Mouse (Mus musculus): Measurements from ENCODE around the gene Dxo. TPM values are rescaled to one million over a fixed set of nuclear protein-coding genes. Genes with fewer than 3 reads are reported as not detected.

The Dxo gene
- total RNA-seq, 2 experiments from 2014 or later = 20.4 to 22.6 TPM

DNA sequence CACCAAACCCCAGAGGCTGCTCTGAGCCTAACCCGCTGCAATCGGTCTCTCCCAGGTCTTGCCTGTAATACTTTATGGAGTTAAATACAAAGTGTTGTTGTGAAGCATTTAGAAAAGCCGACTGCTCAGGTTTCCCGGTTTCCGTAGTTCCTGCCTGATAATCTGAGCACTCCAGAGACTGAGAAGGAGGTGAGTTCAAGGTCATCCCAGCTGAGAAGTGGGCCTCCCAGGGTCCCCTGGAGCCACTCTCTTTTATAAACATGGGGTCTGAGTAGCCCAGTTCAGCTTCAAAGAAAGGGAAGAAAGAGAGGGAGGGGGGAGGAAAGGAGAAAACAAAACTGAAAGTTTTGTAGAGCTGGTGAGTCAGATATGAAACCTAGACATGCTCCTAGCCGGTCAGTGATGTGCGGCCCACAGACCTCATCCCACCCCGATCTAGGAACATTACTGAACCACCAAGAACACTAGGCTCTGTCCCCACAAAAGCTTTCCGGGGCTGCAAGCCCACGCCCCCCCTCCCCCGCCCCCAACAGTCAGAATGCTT, 42.6 kb downstream of the Dxo start, which contains the start of gene Zbtb12:
Gene Zbtb12 (plus strand): TSS at position 148 of the 544 bp plus-strand sequence.
- DNase-seq (ENCODE audit: low spot score in 2 of 2) = no peak

DNA sequence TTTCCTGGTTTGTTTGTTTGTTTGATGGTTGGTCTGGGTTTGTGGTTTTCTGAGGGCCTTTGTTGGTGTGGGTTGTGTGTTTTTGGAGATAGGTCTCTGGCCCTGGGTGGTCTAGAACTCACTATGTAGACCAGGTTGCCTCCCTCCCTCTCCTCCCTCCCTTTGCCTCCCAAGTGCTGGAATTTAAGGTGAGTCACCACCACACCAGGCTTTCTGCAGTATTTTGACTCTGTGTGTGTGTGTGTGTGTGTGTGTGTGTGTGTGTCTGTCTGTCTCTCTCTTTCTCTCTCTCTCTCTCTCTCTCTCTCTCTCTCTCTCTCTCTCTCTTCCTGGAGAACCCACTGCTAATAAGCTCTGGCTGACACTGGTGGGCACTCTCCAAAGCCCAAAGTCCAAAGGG, 44.3 kb downstream of the Dxo start:
- no peak for DNase-seq (ENCODE audit: low spot score in 2 of 2)

DNA sequence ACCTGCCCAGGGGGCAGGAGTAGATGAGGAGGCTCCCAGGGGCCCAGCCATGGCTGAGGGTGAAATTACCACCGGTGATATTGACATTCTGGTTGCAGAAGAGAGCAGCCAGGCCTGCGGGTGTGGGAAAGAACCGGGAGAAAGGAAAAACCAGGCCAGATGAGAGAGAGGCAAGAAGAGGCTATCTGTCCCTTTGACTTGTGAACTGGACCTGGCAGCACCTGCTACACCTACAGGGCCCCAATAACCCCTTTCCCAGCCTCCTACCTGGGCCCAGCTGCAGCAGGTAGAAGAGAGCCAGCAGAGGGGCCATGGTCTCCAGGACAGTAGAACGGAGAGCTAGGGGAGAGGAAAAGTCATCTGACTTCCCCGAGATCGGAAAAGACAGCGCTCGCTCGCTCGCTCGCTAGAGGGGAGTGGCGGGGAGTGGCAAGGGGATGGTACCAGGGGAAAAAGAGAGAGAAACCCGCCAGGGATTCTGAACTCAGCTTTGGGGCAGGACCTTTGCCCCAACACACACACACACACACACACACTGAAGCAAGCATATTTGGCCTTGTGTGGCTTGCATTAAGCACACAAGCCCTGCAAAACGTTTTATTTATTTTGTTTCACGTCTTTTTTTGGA, 45.0 kb downstream of the Dxo start, which contains the start of gene Gm20547:
Gene Gm20547 (minus strand): TSS at position 360 of the 628 bp plus-strand sequence.
- no peak for DNase-seq (ENCODE audit: low spot score in 2 of 2)

DNA sequence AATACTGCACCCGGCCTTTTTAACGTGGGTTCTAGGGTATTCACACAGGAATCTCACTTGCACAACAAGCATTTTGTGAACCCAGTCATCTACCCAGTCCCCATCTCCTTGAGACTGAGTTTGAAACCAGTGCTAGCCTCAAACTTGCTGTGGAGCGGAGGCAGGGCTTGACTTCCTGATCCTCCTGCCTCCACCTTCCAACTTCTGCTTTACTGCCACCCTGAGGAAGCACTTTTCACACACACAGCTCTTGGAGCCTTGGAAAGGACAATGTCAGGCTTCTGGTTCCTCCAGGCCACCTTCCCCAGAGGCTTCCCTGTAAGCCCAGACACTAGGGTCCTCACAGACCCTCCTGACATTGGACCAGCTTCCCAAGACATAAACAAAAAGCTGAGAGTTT, 46.5 kb downstream of the Dxo start:
- DNase-seq (ENCODE audit: low spot score in 2 of 2) = no peak

DNA sequence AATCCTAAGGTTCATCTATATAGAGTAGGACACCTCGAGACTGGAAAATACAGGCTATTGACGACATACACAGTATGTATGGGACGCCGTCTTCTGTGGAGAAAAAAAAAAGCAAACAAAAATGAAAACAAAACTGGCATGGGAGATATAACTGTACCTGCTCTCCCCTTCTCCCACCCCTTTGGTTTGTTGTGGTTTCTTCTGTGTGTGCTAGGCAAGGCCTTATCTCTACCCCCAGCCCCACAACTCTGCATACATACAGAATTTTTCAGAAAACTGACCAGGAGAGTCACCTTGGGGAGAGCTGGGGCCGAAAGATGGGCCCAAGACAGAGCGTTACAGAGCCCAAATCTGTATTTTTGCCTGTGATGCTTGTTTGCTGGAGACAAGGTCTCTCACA, 47.9 kb downstream of the Dxo start:
- DNase-seq (ENCODE audit: low spot score in 2 of 2) = no peak

DNA sequence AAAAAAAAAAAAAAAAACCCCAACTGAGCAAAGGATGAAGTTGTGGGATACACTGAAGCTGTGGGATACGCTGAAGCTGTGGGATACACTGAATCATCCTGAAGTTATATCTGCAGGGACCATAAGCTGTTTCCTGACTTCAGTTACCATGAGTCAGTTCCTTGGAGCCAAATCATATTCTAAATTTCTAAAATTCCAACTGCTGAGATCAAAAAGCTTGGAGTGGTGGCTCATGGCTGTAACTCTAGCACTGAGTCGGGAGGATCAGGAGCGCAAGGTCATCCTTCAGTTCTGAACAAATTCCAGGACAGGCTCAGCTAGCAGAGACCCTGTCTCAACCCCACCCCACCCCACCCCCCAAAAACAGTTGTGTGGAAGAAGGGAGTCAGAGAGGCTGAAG, 48.8 kb downstream of the Dxo start:
- DNase-seq (ENCODE audit: low spot score in 2 of 2) = no peak

DNA sequence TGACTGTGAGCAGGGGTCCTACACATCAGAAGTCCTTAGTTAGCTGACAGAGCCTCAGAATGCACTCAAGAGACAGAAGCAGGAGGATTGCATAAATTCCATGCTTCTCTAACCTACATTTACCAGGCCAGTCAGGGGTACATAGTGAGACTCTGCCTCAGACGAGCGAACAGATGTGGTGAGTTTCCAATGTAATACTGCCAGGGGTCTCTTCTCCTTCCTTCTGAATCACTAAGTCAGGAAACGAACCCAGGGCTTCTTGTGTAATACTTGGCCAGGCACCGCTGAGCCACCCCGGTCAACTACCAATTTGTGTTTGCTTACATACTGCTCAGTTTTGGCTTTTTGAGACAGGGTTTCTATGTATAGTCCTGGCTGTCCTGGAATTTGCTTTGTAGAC, 51.1 kb downstream of the Dxo start:
- DNase-seq (ENCODE audit: low spot score in 2 of 2) = no peak

Small RNAs within 50 kb of the gene (microRNA-seq; reads per million reads assigned to microRNA genes)
- gene Mir6970 (not detected), gene Mir6971 (not detected), gene Mir6972 (not detected)

Other genes starting within 250 kb of the Dxo start
- gene Gpsm3, start 247.2 kb upstream of the Dxo start, total RNA-seq (2021) = 1 to 10 TPM; 4.6 to 5.3 TPM
- 10 to 100 TPM; 48.7 to 53.5 TPM for gene Pbx2, start 245.8 kb upstream of the Dxo start, total RNA-seq (2021)
- gene Ager, start 239.2 kb upstream of the Dxo start, total RNA-seq (2021) = 1 to 10 TPM; 2.0 to 3.0 TPM
- gene Rnf5, start 233.3 kb upstream of the Dxo start, total RNA-seq (2021) = 10 to 100 TPM; 23.8 to 24.1 TPM
- 10 to 100 TPM; 42.0 to 42.9 TPM for gene Agpat1, start 232.8 kb upstream of the Dxo start, total RNA-seq (2021)
- gene Egfl8, start 221.0 kb upstream of the Dxo start, total RNA-seq (2021) = 10 to 100 TPM; 20.7 to 23.1 TPM
- 10 to 100 TPM; 35.9 to 44.8 TPM for gene Ppt2, start 208.5 kb upstream of the Dxo start, total RNA-seq (2021)
- gene Prrt1, start 207.5 kb upstream of the Dxo start, total RNA-seq (2021) = under 1 TPM; 0.34 to 0.76 TPM
- 1 to 10 TPM; 8.1 to 8.3 TPM for gene Fkbpl, start 192.3 kb upstream of the Dxo start, total RNA-seq (2021)
- 10 to 100 TPM; 20.1 to 22.5 TPM for gene Atf6b, start 189.9 kb upstream of the Dxo start, total RNA-seq (2021)
- gene Tnxb, start 166.5 kb upstream of the Dxo start, total RNA-seq (2021) = 100 to 1,000 TPM; 197 to 232 TPM
- gene C4b, start 93.1 kb upstream of the Dxo start, total RNA-seq (2021) = 1 to 10 TPM; 3.2 to 3.6 TPM
- gene Cyp21a1, start 32.5 kb upstream of the Dxo start, total RNA-seq (2021) = under 1 TPM; 0.16 to 0.34 TPM
- gene Stk19, start 74 bp upstream of the Dxo start, total RNA-seq (2021) = 10 to 100 TPM; 12.7 to 15.1 TPM
- gene Skiv2l, start 13.2 kb downstream of the Dxo start, total RNA-seq (2021) = 10 to 100 TPM; 28.8 to 29.2 TPM
- gene Nelfe, start 13.4 kb downstream of the Dxo start, total RNA-seq (2021) = 10 to 100 TPM; 25.8 to 28.0 TPM
- gene Cfb, start 25.5 kb downstream of the Dxo start, total RNA-seq (2021) = 1 to 10 TPM; 4.4 to 6.8 TPM
- gene Zbtb12, start 42.5 kb downstream of the Dxo start, total RNA-seq (2021) = 10 to 100 TPM; 10.7 to 11.4 TPM
- gene Gm20547, start 45.0 kb downstream of the Dxo start, total RNA-seq (2021) = not detected
- 1 to 10 TPM; 5.3 to 8.7 TPM for gene C2, start 61.2 kb downstream of the Dxo start, total RNA-seq (2021)
- gene Ehmt2, start 61.5 kb downstream of the Dxo start, total RNA-seq (2021) = 10 to 100 TPM; 80.0 to 84.2 TPM
- not detected for gene Slc44a4, start 77.4 kb downstream of the Dxo start, total RNA-seq (2021)
- 10 to 100 TPM; 10.8 to 10.9 TPM for gene Neu1, start 94.2 kb downstream of the Dxo start, total RNA-seq (2021)
- 1 to 10 TPM; 3.7 to 4.0 TPM for gene Hspa1b, start 122.2 kb downstream of the Dxo start, total RNA-seq (2021)
- not detected for gene Gm20481, start 132.9 kb downstream of the Dxo start, total RNA-seq (2021)
- gene Hspa1a, start 135.1 kb downstream of the Dxo start, total RNA-seq (2021) = 1 to 10 TPM; 3.2 to 4.4 TPM
- 1 to 10 TPM; 5.8 to 6.1 TPM for gene Hspa1l, start 135.7 kb downstream of the Dxo start, total RNA-seq (2021)
- 10 to 100 TPM; 31.8 to 32.4 TPM for gene Lsm2, start 144.8 kb downstream of the Dxo start, total RNA-seq (2021)
- gene Vars, start 164.0 kb downstream of the Dxo start, total RNA-seq (2021) = 10 to 100 TPM; 50.8 to 58.3 TPM
- gene Vwa7, start 179.6 kb downstream of the Dxo start, total RNA-seq (2021) = 1 to 10 TPM in 1 of 2 experiments, under 1 TPM in 1; 0.96 to 1.2 TPM
- 1 to 10 TPM; 5.4 to 6.3 TPM for gene Sapcd1, start 191.0 kb downstream of the Dxo start, total RNA-seq (2021)
- 1 to 10 TPM; 4.5 to 5.4 TPM for gene Msh5, start 209.7 kb downstream of the Dxo start, total RNA-seq (2021)
- gene Clic1, start 212.9 kb downstream of the Dxo start, total RNA-seq (2021) = 10 to 100 TPM; 87.2 to 89.7 TPM
- 100 to 1,000 TPM; 108 to 109 TPM for gene Ddah2, start 222.0 kb downstream of the Dxo start, total RNA-seq (2021)
- gene Ly6g6c, start 228.4 kb downstream of the Dxo start, total RNA-seq (2021) = under 1 TPM in 1 of 2 experiments, not detected in 1; 0.39 TPM
- under 1 TPM; 0.29 to 0.42 TPM for gene Mpig6b, start 229.2 kb downstream of the Dxo start, total RNA-seq (2021)
- not detected for gene Ly6g6e, start 239.9 kb downstream of the Dxo start, total RNA-seq (2021)
- gene Ly6g6d, start 241.0 kb downstream of the Dxo start, total RNA-seq (2021) = 1 to 10 TPM in 1 of 2 experiments, under 1 TPM in 1; 0.91 to 1.2 TPM
- under 1 TPM in 1 of 2 experiments, not detected in 1; 0.31 TPM for gene Ly6g6f, start 248.6 kb downstream of the Dxo start, total RNA-seq (2021)

Measured in gastrocnemius, postnatal 4 days (tissue).